In genomic region chr7:63113252-63113651, GRCm38 (mm10) we compare ENCODE assay signal across 24 mouse cellular contexts.
"Had no signal": no experiment of that assay in that cellular context is flagged by ENCODE, and none has a peak within 500 bp of the region (broad histone marks: within the 10 kb centered on the region; RNA-seq: fewer than 3 reads in every experiment).

No protein-coding gene starts in this region.

- H3K36me3 ChIP-seq: heart, embryonic 10.5 days; heart, embryonic 12.5 days; intestine, embryonic 15.5 days; limb, embryonic 10.5 days; limb, embryonic 12.5 days; liver, embryonic 13.5 days had no signal

- H3K4me2 ChIP-seq: heart, embryonic 12.5 days; hindbrain, embryonic 14.5 days; intestine, embryonic 15.5 days; limb, embryonic 12.5 days; liver, embryonic 11.5 days; liver, embryonic 13.5 days had no signal

- H3K27ac ChIP-seq: gastrocnemius, adult 2 months; heart, embryonic 10.5 days; hindbrain, embryonic 14.5 days; intestine, embryonic 15.5 days; layer of hippocampus, adult 2 months; left cerebral cortex, adult 2 months; limb, embryonic 10.5 days; limb, embryonic 12.5 days; liver, embryonic 13.5 days had no signal

- H3K4me1 ChIP-seq: heart, embryonic 10.5 days; heart, embryonic 12.5 days; intestine, embryonic 15.5 days; limb, embryonic 10.5 days; limb, embryonic 12.5 days; liver, embryonic 13.5 days had no signal

- ATAC-seq: inflammation-experienced regulatory T-cells, adult 6 months; intestine, embryonic 15.5 days; intestine, postnatal 0 days had no signal

- H3K27me3 ChIP-seq: heart, embryonic 12.5 days; intestine, embryonic 15.5 days; limb, embryonic 12.5 days; liver, embryonic 13.5 days had no signal

- H3K9ac ChIP-seq: heart, embryonic 12.5 days; hindbrain, embryonic 14.5 days; intestine, embryonic 15.5 days; limb, embryonic 12.5 days; liver, embryonic 13.5 days had no signal

- H3K4me3 ChIP-seq: gastrocnemius, adult 2 months; heart, embryonic 10.5 days; heart, embryonic 12.5 days; intestine, embryonic 15.5 days; layer of hippocampus, adult 2 months; left cerebral cortex, adult 2 months; limb, embryonic 10.5 days; limb, embryonic 12.5 days; liver, embryonic 13.5 days had no signal

- H3K9me3 ChIP-seq: heart, embryonic 10.5 days; heart, embryonic 12.5 days; intestine, embryonic 15.5 days; limb, embryonic 10.5 days; limb, embryonic 12.5 days; liver, embryonic 13.5 days had no signal

- DNase-seq: gastrocnemius, adult 2 months; gastrocnemius, postnatal 10 days; gastrocnemius, postnatal 25 days; heart, adult 18-20 months; heart, postnatal 10 days; heart, postnatal 4 days; kidney, adult 18-20 months; kidney, adult 8-10 months; kidney, postnatal 10 days; kidney, postnatal 25 days; kidney, postnatal 4 days; liver; liver, embryonic 13.5 days had no signal
